Mouse (Mus musculus): ENCODE results near the gene Zkscan3.

DNA sequence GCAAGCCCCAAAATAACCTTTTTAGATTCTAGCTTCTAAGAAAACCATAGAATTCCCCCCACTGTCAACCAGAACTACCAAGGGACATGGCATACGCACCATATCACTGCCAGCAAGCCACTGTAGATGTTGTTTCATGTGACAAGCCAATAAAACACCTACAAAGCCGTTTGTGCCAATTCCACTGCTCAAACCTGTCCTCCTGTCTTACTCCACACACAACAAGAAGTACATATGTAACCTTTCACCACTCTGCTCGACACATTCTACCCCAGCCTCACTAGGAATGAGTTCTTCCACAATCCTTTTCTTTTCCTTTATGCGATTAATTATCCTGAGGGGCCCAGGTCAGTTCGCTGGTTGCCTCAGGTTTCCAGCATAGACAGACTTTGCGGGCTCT is 6.9 kb downstream of the Zkscan3 start:
- TF ChIP-seq POLR2A (IDR thresholded peaks at IDR 0.05; ENCODE audit: insufficient read depth, low read depth, low read length): no peak
- no peak for TF ChIP-seq EP300 (IDR thresholded peaks at IDR 0.05; ENCODE audit: insufficient read depth, low read depth, low read length)
- TF ChIP-seq CTCF (IDR thresholded peaks at IDR 0.05): no peak
